Mouse (Mus musculus): ENCODE measurements around the gene Acsm3. TPM values are rescaled to one million over a fixed set of nuclear protein-coding genes. Genes with fewer than 3 reads are reported as not detected.

Gene Acsm3
- total and polyA plus RNA-seq, 3 experiments, result 0.08 to 0.54 TPM; not detected in 1

GRCm38 (mm10) chr7:119793586-119794250, 33.0 kb downstream of the Acsm3 start, which contains the start of the genes Rexo5 and Eri2:
Rexo5 (plus strand) TSS chr7:119794006.
Eri2 (minus strand) TSS chr7:119794058.
- Histone ChIP-seq H3K4me1 (ENCODE audit: control insufficient read depth in 1 of 2, insufficient read depth in 2 of 2, low read length in 2 of 2) (peaks cover 0 to 2% of the 10 kb centered on the region in 2 experiments), H3K27ac (ENCODE audit: control insufficient read depth, low read depth, low read length) (peak within 1 kb of the TSS; percentile 93), H3K4me3 (ENCODE audit: control insufficient read depth in 1 of 2, insufficient read depth in 1 of 2, low read depth in 2 of 2, low read length in 2 of 2) (peak within 1 kb of the TSS; percentile 78 to 99), H3K9me3 (replicated peaks; ENCODE audit: insufficient read depth, low read length) (no peaks in the 10 kb centered on the region), H3K9ac (ENCODE audit: control insufficient read depth, low read depth, low read length, poor library complexity, severe bottlenecking) (peak within 1 kb of the TSS; percentile 97), H3K36me3 (ENCODE audit: control insufficient read depth in 1 of 2, insufficient read depth in 2 of 2, low read length in 2 of 2) (peaks cover 8 to 10% of the 10 kb centered on the region in 2 experiments), H3K79me2 (ENCODE audit: control insufficient read depth, insufficient read depth, low read length, poor library complexity) (peaks cover 18% of the 10 kb centered on the region), H3K27me3 (ENCODE audit: control insufficient read depth in 1 of 2, insufficient read depth in 2 of 2, low read length in 2 of 2) (no peaks in the 10 kb centered on the region)
- DNase-seq (ENCODE audit: low read depth, low spot score), result peak; percentile 96
- TF ChIP-seq POLR2AphosphoS5 (IDR thresholded peaks at IDR 0.05; ENCODE audit: borderline replicate concordance, low read depth, low read length) (no peak), SMC3 (IDR thresholded peaks at IDR 0.05; ENCODE audit: low read depth, low read length) (no peak), JUND (IDR thresholded peaks at IDR 0.05; ENCODE audit: low read depth, low read length) (no peak), USF2 (IDR thresholded peaks at IDR 0.05; ENCODE audit: borderline replicate concordance in 1 of 2, insufficient read depth in 1 of 2, low read depth in 1 of 2, low read length in 2 of 2) (no peak), MAX (IDR thresholded peaks at IDR 0.05; ENCODE audit: low read length) (peak; percentile 69; the same call in 1 of the 2 replicates), POLR2AphosphoS2 (IDR thresholded peaks at IDR 0.05; ENCODE audit: low read length) (peak; percentile 74), POLR2A (IDR thresholded peaks at IDR 0.05; ENCODE audit: control insufficient read depth in 1 of 2, insufficient read depth in 1 of 2, low read depth in 1 of 2, low read length in 2 of 2, poor library complexity in 1 of 2) (peak; percentile 54 to 77; a peak in 3 of 4 replicates), ZMIZ1 (IDR thresholded peaks at IDR 0.05; ENCODE audit: low read depth, low read length) (0 out of 2 replicates have a peak, but pooled peaks have one; percentile 68), GATA1 (IDR thresholded peaks at IDR 0.05; ENCODE audit: low read depth, low read length) (no peak), MYC (IDR thresholded peaks at IDR 0.05; ENCODE audit: low read depth, low read length) (no peak), TBP (IDR thresholded peaks at IDR 0.05; ENCODE audit: low read depth, low read length) (peak; percentile 23; the same call in 1 of the 2 replicates), GABPA (IDR thresholded peaks at IDR 0.05; ENCODE audit: low read depth, low read length) (no peak), CTCF (IDR thresholded peaks at IDR 0.05 in 2 of 3, conservative IDR thresholded peaks at IDR 0.05 in 1 of 3; ENCODE audit: control insufficient read depth in 1 of 3, insufficient read depth in 1 of 3, low read depth in 2 of 3, low read length in 3 of 3, poor library complexity in 1 of 3, severe bottlenecking in 1 of 3) (no peak), ZKSCAN1 (IDR thresholded peaks at IDR 0.05; ENCODE audit: low read depth, low read length) (no peak), CHD1 (IDR thresholded peaks at IDR 0.05; ENCODE audit: low read depth, low read length) (no peak), ZNF384 (IDR thresholded peaks at IDR 0.05; ENCODE audit: low read depth, low read length) (no peak), MAZ (IDR thresholded peaks at IDR 0.05; ENCODE audit: low read depth, low read length) (no peak; the same call in 1 of the 2 replicates), RCOR1 (IDR thresholded peaks at IDR 0.05; ENCODE audit: low read depth, low read length) (peak; percentile 36; the same call in 1 of the 2 replicates), MYB (IDR thresholded peaks at IDR 0.05; ENCODE audit: low read depth, low read length) (peak; percentile 50; the same call in 1 of the 2 replicates), ZC3H11A (IDR thresholded peaks at IDR 0.05; ENCODE audit: low read depth, low read length) (no peak), E2F4 (IDR thresholded peaks at IDR 0.05; ENCODE audit: borderline replicate concordance, low read depth, low read length) (peak; percentile 22; the same call in 1 of the 2 replicates), USF1 (IDR thresholded peaks at IDR 0.05; ENCODE audit: low read depth, low read length) (0 out of 2 replicates have a peak, but pooled peaks have one; percentile 7), MAFK (IDR thresholded peaks at IDR 0.05; ENCODE audit: borderline replicate concordance, low read depth, low read length) (no peak), NELFE (IDR thresholded peaks at IDR 0.05; ENCODE audit: low read depth, low read length) (peak; percentile 83), SIN3A (IDR thresholded peaks at IDR 0.05; ENCODE audit: low read length) (0 out of 2 replicates have a peak, but pooled peaks have one; percentile 66), BHLHE40 (IDR thresholded peaks at IDR 0.05; ENCODE audit: borderline replicate concordance, low read depth, low read length) (no peak), EP300 (IDR thresholded peaks at IDR 0.05; ENCODE audit: low read depth in 1 of 2, low read length in 2 of 2) (peak in 1 of 2 experiments; percentile 41; a peak in 1 of 4 replicates), NRF1 (IDR thresholded peaks at IDR 0.05; ENCODE audit: insufficient read depth, low read depth, low read length, poor library complexity, severe bottlenecking) (peak; percentile 52; the same call in 1 of the 2 replicates), KAT2A (conservative IDR thresholded peaks at IDR 0.05; ENCODE audit: low read depth, low read length) (no peak), MXI1 (IDR thresholded peaks at IDR 0.05; ENCODE audit: low read depth, low read length) (peak; percentile 54), RAD21 (IDR thresholded peaks at IDR 0.05; ENCODE audit: low read depth, low read length) (no peak), ELF1 (IDR thresholded peaks at IDR 0.05; ENCODE audit: low read depth, low read length) (peak; percentile 65), TAL1 (IDR thresholded peaks at IDR 0.05; ENCODE audit: low read length) (no peak), TCF12 (IDR thresholded peaks at IDR 0.05; ENCODE audit: low read depth, low read length) (peak; percentile 62; the same call in 1 of the 2 replicates), HCFC1 (IDR thresholded peaks at IDR 0.05; ENCODE audit: low read depth, low read length) (peak; percentile 72), ETS1 (IDR thresholded peaks at IDR 0.05; ENCODE audit: low read depth, low read length) (peak; percentile 54)

Data from MEL (cell line).